Mouse (Mus musculus) hindlimb bud, embryonic 11.5 days (tissue): ENCODE measurements around the gene Naip6.
"Not testable (repeated sequence)": the region's sequence is repeated elsewhere in the genome, so short reads cannot be mapped to it uniquely, and the experiment has no call there.

Experiments used
- DNase-seq: peaks from one replicate; pipeline ENCODE4 v3.0.0-alpha.2; 2012; ENCODE audit warnings: low read depth, low spot score; ENCODE audit errors: extremely low spot score

Naip6 gene

GRCm38 (mm10) chr13:100317256-100317893 lies at the start of gene Naip6:
Naip6 (minus strand) TSS chr13:100317674.
- not testable (repeated sequence) for DNase-seq

- DNase-seq: not testable (repeated sequence)
Measured at GRCm38 (mm10) chr13:100352315-100352714, 34.8 kb upstream of the Naip6 start.

- not testable (repeated sequence) for DNase-seq
Measured at GRCm38 (mm10) chr13:100349510-100350173, 32.2 kb upstream of the Naip6 start.

DNA sequence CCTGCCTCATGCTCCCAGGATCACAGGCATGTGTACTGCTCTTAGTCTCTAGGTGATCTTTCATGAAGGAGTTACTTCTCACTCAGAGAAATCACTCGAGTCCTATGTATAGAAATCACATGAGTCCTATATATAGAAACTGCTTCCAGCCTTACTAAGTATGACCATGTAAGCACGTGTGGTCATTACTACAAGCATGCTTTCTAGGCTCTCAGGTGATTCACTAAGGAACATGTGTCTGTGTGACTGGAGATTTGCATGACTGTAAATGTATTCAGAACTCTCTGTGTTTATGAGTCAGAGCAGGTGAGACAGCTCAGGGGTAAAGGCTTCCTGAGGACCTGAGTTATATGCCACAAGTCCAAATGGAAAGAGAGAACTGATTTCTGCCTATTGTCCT lies 24.3 kb upstream of the Naip6 start:
- DNase-seq: no peak

GRCm38 (mm10) chr13:100331728-100332127 lies 14.3 kb upstream of the Naip6 start:
- not testable (repeated sequence) for DNase-seq

- not testable (repeated sequence) for DNase-seq
Measured at GRCm38 (mm10) chr13:100328899-100329298, 11.4 kb upstream of the Naip6 start.

- DNase-seq: not testable (repeated sequence)
Measured at GRCm38 (mm10) chr13:100328029-100328428, 10.6 kb upstream of the Naip6 start.

GRCm38 (mm10) chr13:100322266-100322837 lies 4.9 kb upstream of the Naip6 start:
- DNase-seq: not testable (repeated sequence)

GRCm38 (mm10) chr13:100284611-100285010 lies 32.9 kb downstream of the Naip6 start:
- no peak for DNase-seq

DNA sequence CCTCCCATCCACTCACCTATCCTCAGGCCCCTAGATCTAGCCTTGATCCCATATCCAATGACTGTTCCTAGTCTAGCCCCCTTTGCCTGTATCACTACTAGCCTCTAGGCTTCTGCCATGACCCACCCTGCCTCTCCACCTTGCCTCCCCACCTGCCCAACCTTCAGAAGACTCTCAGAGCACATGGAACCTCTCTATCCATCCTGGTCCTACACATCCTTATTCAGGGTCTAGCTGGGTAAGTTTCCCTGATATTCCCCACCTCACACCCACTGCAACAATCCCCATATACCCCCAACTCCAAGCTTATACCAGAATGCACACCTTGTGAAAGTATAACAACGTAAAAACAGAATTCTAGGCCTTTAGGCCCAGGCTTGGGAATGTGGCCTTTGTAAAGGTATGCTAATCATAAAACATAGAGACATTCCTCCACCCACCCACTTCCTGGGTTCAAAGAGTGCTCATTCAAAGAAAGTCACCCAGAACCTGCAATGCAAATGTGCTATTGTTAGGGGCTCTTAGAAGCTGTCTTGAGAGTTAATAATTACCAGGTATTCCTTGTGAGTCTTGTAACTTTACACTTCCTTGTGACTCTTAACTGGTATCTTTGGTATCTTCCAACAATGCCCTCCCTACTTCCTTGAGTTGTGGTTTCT lies 45.9 kb downstream of the Naip6 start:
- DNase-seq: not testable (repeated sequence)

DNA sequence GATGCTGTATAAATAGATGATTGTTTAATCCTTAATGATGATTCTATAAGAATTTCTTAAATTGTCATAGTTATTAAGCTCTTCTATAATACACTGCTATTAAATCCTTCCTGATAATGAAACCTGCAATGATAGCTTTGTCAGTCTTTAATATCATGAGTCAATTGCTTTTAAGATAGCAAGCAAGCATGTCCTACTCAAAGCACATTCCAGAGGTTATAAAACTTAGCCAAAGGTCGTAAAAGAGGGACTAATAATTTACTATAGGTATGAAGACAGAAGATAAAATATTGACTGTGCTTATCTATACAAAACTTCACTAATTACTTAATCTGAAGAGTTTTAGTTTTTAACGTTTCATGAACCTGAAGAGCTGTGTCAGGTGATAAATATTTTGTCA lies 60.5 kb downstream of the Naip6 start:
- not testable (repeated sequence) for DNase-seq

DNA sequence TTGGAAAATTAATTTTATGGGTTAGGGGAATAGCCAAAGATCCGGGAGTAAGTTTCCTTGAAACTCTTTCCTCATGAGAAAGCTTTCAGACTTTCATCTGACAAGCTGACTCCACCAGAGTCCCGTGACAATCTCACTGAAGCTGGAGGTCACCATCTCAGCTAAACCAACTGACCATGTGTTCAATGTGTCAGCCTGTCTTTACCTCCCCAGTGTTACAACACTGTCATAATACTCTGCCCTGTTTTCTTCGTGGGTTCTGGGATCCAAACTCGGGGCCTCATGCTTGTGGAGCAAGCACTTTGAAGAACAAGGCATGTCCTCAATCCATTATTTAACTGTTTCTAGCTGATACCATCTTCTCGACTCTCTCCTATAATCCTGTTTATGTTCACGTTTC lies 61.5 kb downstream of the Naip6 start:
- DNase-seq: not testable (repeated sequence)

DNA sequence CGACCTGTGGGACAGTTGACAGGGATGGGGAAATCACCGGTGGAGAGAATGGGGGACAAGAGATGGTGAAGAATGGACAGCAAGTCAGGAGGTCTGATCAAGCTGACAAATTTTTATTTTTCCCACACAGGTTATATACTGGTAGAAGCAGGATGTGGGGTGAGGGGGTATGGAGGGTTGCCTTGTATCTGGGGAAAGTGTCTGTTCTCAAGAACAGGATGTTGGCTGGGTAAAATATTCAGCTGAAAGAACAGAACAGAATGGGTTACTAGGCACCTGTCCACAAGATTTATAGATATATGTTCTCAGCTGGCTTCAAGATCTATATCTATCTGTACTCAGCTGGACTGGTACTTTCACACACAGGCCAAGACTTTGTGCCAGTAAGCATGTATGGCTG lies 65.6 kb downstream of the Naip6 start:
- DNase-seq: not testable (repeated sequence)

- not testable (repeated sequence) for DNase-seq
Measured at GRCm38 (mm10) chr13:100246896-100247519, 70.5 kb downstream of the Naip6 start.

- DNase-seq: not testable (repeated sequence)
Measured at GRCm38 (mm10) chr13:100246223-100246622, 71.3 kb downstream of the Naip6 start, which contains the start of gene Naip5. Naip5 (minus strand) TSS chr13:100246323.

- no peak for DNase-seq
Measured at GRCm38 (mm10) chr13:100243702-100244101, 73.8 kb downstream of the Naip6 start.
